Mouse (Mus musculus): ENCODE measurements around the gene Nebl. TPM values are rescaled to one million over a fixed set of nuclear protein-coding genes. Genes with fewer than 3 reads are reported as not detected.

Gene Nebl
- polyA plus RNA-seq, 2 experiments, result 14.3 to 23.9 TPM

DNA sequence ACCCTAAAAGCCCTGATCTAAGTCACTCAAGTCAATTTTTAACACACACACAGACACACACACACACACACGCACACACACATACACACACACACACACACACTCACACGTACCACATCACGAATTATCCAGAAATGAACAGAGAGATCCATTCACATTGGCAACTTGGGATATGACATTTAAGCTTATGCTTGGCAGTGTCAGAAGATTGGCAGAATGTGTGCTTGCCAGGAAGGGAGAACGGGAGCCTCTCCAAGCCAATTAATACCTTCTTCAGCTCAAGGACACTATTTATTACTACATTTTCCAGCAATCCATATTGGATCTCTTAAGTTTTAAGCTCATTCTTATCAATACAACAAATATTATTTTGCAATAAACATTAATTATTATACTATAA is 303.1 kb downstream of the Nebl start:
- ATAC-seq (ENCODE audit: low FRiP score, low read depth), result no peak
- TF ChIP-seq POLR2A (IDR thresholded peaks at IDR 0.05; ENCODE audit: borderline replicate concordance, extremely low read depth, insufficient read depth, insufficient read length), result no peak

DNA sequence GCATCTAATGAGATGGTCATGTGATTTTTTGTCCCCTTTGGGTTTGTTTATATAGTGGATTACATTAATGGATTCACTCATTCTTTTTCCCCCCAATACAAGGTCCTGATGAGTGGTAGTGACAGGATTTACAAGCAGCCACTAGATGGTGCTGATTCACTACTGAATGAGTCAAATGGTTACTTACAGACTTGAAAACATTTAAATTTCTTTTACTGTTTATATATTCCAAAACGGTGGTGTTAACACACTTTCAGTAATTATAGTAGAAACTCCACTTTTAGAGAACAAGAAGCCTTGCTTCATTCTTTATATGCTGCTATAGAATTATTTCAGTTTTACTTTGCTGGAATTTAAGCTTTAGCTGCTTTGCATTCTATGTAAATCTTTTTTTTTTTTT is 308.3 kb downstream of the Nebl start:
- ATAC-seq (ENCODE audit: low FRiP score, low read depth) (peak; percentile 63; the same call in 1 of the 2 replicates), DNase-seq (ENCODE audit: low spot score) (peak; percentile 83)
- Histone ChIP-seq H3K4me1 (ENCODE audit: control insufficient read depth, insufficient read depth, low read length) (no peaks in the 10 kb centered on the region), H3K27me3 (ENCODE audit: control insufficient read depth, insufficient read depth, low read length) (no peaks in the 10 kb centered on the region), H3K9me3 (ENCODE audit: control insufficient read depth, low read length) (no peaks in the 10 kb centered on the region), H3K4me2 (replicated peaks; ENCODE audit: low read depth, low read length, severe bottlenecking) (no peak overlapping the region), H3K9ac (ENCODE audit: low read depth, low read length, severe bottlenecking) (no peak overlapping the region), H3K4me3 (replicated peaks; ENCODE audit: low read length) (no peak overlapping the region), H3K27ac (replicated peaks; ENCODE audit: low read depth, low read length) (no peak overlapping the region), H3K36me3 (ENCODE audit: control insufficient read depth, insufficient read depth, low read length) (no peaks in the 10 kb centered on the region)
- no peak for TF ChIP-seq POLR2A (IDR thresholded peaks at IDR 0.05; ENCODE audit: borderline replicate concordance, extremely low read depth, insufficient read depth, insufficient read length)
- WGBS, result 2% methylated on average over 1 of the region's 1 CpGs

More for the DNA sequence above, 303.1 kb downstream of the Nebl start:
- no peaks in the 10 kb centered on the region for H3K36me3 ChIP-seq (ENCODE audit: control insufficient read depth, insufficient read depth, low read length)
- H3K4me2 ChIP-seq (replicated peaks; ENCODE audit: low read depth, low read length, severe bottlenecking), result no peak overlapping the region
- no peaks in the 10 kb centered on the region for H3K4me1 ChIP-seq (ENCODE audit: control insufficient read depth, insufficient read depth, low read length)
- H3K27me3 ChIP-seq (ENCODE audit: control insufficient read depth, insufficient read depth, low read length), result no peaks in the 10 kb centered on the region
- no peak for DNase-seq (ENCODE audit: low spot score)
- H3K9ac ChIP-seq (ENCODE audit: low read depth, low read length, severe bottlenecking), result no peak overlapping the region
- no peaks in the 10 kb centered on the region for H3K9me3 ChIP-seq (ENCODE audit: control insufficient read depth, low read length)
- H3K4me3 ChIP-seq (replicated peaks; ENCODE audit: low read length), result no peak overlapping the region
- H3K27ac ChIP-seq (replicated peaks; ENCODE audit: low read depth, low read length), result no peak overlapping the region
- 82% methylated on average over 4 of the region's 4 CpGs for WGBS

DNA sequence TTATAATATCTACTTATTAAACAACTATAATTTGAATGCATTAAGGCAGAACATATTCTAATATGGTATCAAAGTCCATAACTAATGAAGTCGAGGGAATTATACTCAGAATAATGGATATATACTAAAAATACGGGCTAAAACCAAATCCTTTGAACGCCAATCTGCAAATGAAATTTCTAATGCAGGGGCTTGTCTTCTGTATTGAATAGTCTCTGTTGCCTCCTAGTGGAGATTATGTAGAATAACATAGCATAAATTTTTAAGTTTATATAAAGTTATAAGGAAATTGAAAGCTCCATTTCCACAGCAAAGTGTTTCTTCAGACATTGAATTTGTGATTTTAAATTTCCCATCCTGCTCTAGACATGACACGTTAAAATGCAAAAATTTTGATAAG is 315.9 kb downstream of the Nebl start:
- Histone ChIP-seq H3K36me3 (ENCODE audit: control insufficient read depth, insufficient read depth, low read length) (no peaks in the 10 kb centered on the region), H3K4me3 (replicated peaks; ENCODE audit: low read length) (no peak overlapping the region), H3K9ac (ENCODE audit: low read depth, low read length, severe bottlenecking) (no peak overlapping the region), H3K4me2 (replicated peaks; ENCODE audit: low read depth, low read length, severe bottlenecking) (no peak overlapping the region), H3K9me3 (ENCODE audit: control insufficient read depth, low read length) (no peaks in the 10 kb centered on the region), H3K27me3 (ENCODE audit: control insufficient read depth, insufficient read depth, low read length) (no peaks in the 10 kb centered on the region), H3K27ac (replicated peaks; ENCODE audit: low read depth, low read length) (no peak overlapping the region), H3K4me1 (ENCODE audit: control insufficient read depth, insufficient read depth, low read length) (no peaks in the 10 kb centered on the region)
- ATAC-seq (ENCODE audit: low FRiP score, low read depth) (no peak), DNase-seq (ENCODE audit: low spot score) (peak; percentile 38)
- 18% methylated on average over 4 of the region's 4 CpGs for WGBS
- no peak for TF ChIP-seq POLR2A (IDR thresholded peaks at IDR 0.05; ENCODE audit: borderline replicate concordance, extremely low read depth, insufficient read depth, insufficient read length)

DNA sequence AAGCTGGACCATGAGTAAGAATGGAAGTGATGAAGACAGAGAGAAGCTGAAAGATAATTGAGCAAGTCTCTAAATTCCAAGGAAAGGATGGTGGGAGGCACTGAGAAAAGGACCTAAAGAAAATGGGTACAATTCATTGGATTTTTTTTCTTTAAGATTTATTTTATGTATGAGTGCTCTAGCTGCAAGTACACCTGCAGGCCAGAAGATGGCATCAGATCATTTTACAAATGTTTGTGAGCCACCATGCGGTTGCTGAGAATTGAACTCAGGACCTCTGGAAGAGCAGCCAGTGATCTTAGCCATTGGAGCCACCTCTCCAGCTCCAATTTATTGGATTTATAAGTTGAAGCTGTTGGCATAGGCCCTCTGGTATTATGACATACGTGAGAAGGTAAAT is 316.9 kb downstream of the Nebl start:
- Histone ChIP-seq H3K27me3 (ENCODE audit: control insufficient read depth, insufficient read depth, low read length) (no peaks in the 10 kb centered on the region), H3K4me1 (ENCODE audit: control insufficient read depth, insufficient read depth, low read length) (no peaks in the 10 kb centered on the region), H3K27ac (replicated peaks; ENCODE audit: low read depth, low read length) (no peak overlapping the region), H3K4me3 (replicated peaks; ENCODE audit: low read length) (no peak overlapping the region), H3K36me3 (ENCODE audit: control insufficient read depth, insufficient read depth, low read length) (no peaks in the 10 kb centered on the region), H3K4me2 (replicated peaks; ENCODE audit: low read depth, low read length, severe bottlenecking) (no peak overlapping the region), H3K9ac (ENCODE audit: low read depth, low read length, severe bottlenecking) (no peak overlapping the region), H3K9me3 (ENCODE audit: control insufficient read depth, low read length) (no peaks in the 10 kb centered on the region)
- WGBS, result 84% methylated on average over 2 of the region's 2 CpGs
- ATAC-seq (ENCODE audit: low FRiP score, low read depth), result no peak
- no peak for DNase-seq (ENCODE audit: low spot score)
- TF ChIP-seq POLR2A (IDR thresholded peaks at IDR 0.05; ENCODE audit: borderline replicate concordance, extremely low read depth, insufficient read depth, insufficient read length), result no peak

DNA sequence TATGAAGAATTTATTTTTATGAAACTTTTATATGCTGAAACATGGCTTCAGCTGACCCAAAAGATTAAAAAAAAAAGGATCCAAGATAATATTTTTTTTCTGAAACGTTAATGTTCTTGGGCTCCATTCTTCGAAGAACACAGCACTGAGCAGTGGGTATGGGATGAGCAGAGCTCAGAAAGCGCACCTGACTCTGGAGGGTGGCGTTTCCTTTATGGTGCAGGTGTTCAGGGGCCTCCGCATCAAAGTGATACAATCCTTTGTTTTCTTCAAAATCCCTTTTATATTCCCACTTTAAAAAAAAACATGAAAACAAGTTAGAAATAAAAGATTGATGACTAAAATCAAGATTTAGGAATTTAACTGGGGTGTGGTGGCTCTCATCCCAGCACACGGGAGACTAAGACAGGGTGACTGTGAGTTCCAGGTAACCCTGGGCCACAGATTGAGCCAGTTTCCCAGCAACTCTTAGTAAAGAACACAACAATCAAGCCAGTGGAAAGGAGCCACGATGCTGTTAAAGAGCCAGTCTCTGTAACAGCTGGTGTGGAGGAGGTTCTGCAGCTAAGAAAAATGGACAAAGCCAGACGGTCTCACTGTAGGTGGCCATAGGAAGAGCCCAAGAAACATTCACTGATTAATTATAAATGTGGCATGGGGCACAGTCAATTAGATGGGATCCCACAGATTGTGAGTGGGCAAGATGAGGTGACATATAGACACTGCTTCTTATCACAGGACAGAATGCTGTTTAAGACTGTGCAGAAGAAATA is 317.6 kb downstream of the Nebl start:
- no peak overlapping the region for H3K9ac ChIP-seq (ENCODE audit: low read depth, low read length, severe bottlenecking)
- no peaks in the 10 kb centered on the region for H3K9me3 ChIP-seq (ENCODE audit: control insufficient read depth, low read length)
- H3K27ac ChIP-seq (replicated peaks; ENCODE audit: low read depth, low read length), result no peak overlapping the region
- no peak for TF ChIP-seq POLR2A (IDR thresholded peaks at IDR 0.05; ENCODE audit: borderline replicate concordance, extremely low read depth, insufficient read depth, insufficient read length)
- no peak for DNase-seq (ENCODE audit: low spot score)
- 68% methylated on average over 8 of the region's 8 CpGs for WGBS
- H3K36me3 ChIP-seq (ENCODE audit: control insufficient read depth, insufficient read depth, low read length), result no peaks in the 10 kb centered on the region
- ATAC-seq (ENCODE audit: low FRiP score, low read depth), result no peak
- no peak overlapping the region for H3K4me2 ChIP-seq (replicated peaks; ENCODE audit: low read depth, low read length, severe bottlenecking)
- no peaks in the 10 kb centered on the region for H3K4me1 ChIP-seq (ENCODE audit: control insufficient read depth, insufficient read depth, low read length)
- H3K4me3 ChIP-seq (replicated peaks; ENCODE audit: low read length), result no peak overlapping the region
- H3K27me3 ChIP-seq (ENCODE audit: control insufficient read depth, insufficient read depth, low read length), result no peaks in the 10 kb centered on the region
